Mouse (Mus musculus) midbrain, postnatal 0 days (tissue): ENCODE measurements around the gene Rsrp1. TPM values are rescaled to one million over a fixed set of nuclear protein-coding genes. Genes with fewer than 3 reads are reported as not detected.

Experiments
- ATAC-seq: fragments of 200-750 bp; cut with Nextera tagmentation; 2 replicates; pipeline ENCODE4 v1.8.0; 2017; ENCODE audit warnings: moderate number of reproducible peaks, mild to moderate bottlenecking, moderate TSS enrichment, moderate library complexity; ENCODE audit not compliant: low FRiP score
- DNase-seq: peaks from one replicate; pipeline ENCODE4 v3.0.0-alpha.2; 2015; ENCODE audit warnings: low spot score
- H3K27ac ChIP-seq: fragments of 300-500 bp; sonication (generic); 2 replicates; pipeline ENCODE4 v1.5.1; 2014; ENCODE audit warnings: low read depth, mild to moderate bottlenecking, low read length, mixed read lengths
- H3K27me3 ChIP-seq: fragments of 300-500 bp; sonication (generic); 2 replicates; pipeline ENCODE4 v1.6.1; 2014; ENCODE audit warnings: low read length, control low read depth, mixed read lengths; ENCODE audit not compliant: insufficient read depth
- H3K36me3 ChIP-seq: fragments of 300-500 bp; sonication (generic); 2 replicates; pipeline ENCODE4 v1.6.1; 2014; ENCODE audit warnings: low read length, control low read depth, mixed read lengths; ENCODE audit not compliant: insufficient read depth
- H3K4me1 ChIP-seq: fragments of 300-500 bp; sonication (generic); 2 replicates; pipeline ENCODE4 v1.6.1; 2014; ENCODE audit warnings: mild to moderate bottlenecking, control low read depth, antibody characterized with exemption, low read length, mixed read lengths; ENCODE audit not compliant: insufficient read depth
- H3K4me2 ChIP-seq: fragments of 300-500 bp; sonication (generic); 2 replicates; pipeline ENCODE4 v1.6.1; 2014; ENCODE audit warnings: low read depth, mild to moderate bottlenecking, low read length, mixed read lengths; ENCODE audit not compliant: poor library complexity, severe bottlenecking
- H3K4me3 ChIP-seq: fragments of 300-500 bp; sonication (generic); 2 replicates; pipeline ENCODE4 v1.5.1; 2014; ENCODE audit warnings: low read depth, mild to moderate bottlenecking, low read length, moderate library complexity
- H3K9ac ChIP-seq: fragments of 300-500 bp; sonication (generic); replicated peaks from 2 replicates; pipeline ENCODE4 v1.6.1; 2014; ENCODE audit warnings: mild to moderate bottlenecking, low read length, moderate library complexity, mixed read lengths; ENCODE audit not compliant: poor library complexity, severe bottlenecking
- H3K9me3 ChIP-seq: fragments of 300-500 bp; sonication (generic); 2 replicates; pipeline ENCODE4 v1.6.1; 2016; ENCODE audit warnings: low read length, control low read depth
- CTCF ChIP-seq: IDR thresholded peaks from 2 replicates; pipeline ENCODE4 v1.5.1; 2016; ENCODE audit warnings: antibody characterized with exemption, mild to moderate bottlenecking
- WGBS: fragments of 180-500 bp; shearing (Covaris S2); extraction: QIAGEN DNeasy Blood & Tissue Kit; methylation state at CpG from one replicate; pipeline ENCODE4 v1.1.7; 2014; 5-methylcytosine and 5-hydroxymethylcytosine counted together
- polyA plus RNA-seq: library from polyadenylated mRNA; unstranded; fragments of >200 nt; fragmentation: Nextera tagmentation; extraction: Ambion mirVana; gene quantifications from 2 replicates; pipeline ENCODE4 v1.2.1, GENCODE M21; 2015
- total RNA-seq: library from RNA; depleted of rRNA; stranded (reverse); fragments of >200 nt; gene quantifications from 2 replicates; pipeline ENCODE4 v1.2.3, GENCODE M21; 2014

Rsrp1 gene
- total and polyA plus RNA-seq, 2 experiments from 2014 or later = 109 to 319 TPM

DNA sequence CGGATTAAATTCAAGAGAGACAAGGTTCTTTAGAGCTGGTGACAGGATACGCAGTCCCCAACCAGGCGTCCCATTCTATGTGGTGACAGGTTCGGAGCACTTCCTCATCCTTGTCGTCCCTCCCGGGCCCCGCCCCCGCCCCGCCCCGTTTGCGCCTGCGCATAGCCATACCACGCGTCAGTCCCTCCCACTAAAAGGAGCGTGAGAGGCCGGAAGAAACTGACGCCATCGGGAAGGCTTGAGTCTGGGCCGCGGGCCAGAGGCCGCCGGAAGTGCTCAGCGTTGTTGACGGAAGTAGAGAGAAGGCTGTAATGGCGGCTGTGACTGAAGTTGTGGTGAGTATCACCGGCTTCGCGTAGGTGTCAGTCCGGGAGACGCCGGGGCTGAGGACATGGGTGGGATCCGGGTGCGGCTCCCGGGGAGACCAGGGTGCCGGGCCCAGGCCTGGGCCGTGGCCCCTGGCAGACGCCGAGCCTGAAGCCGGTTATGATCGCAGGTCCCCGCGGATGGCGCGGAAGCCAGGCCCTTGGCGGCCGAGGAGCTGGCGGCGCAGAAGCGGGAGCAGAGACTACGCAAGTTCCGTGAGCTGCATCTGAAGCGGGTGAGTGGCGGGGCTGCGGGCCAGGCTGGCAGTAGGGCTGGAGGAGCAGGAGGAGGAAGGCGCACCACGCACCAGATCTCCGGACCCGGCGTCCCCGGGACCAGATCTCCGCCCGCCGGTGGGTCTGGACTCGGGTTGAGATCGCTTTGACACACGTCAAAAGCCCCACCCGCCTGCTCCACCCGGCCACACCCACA, 7.5 kb downstream of the Rsrp1 start, which contains the start of gene Syf2:
Gene Syf2, plus strand, starts transcription at position 215 of the 798 bp plus-strand sequence.
- ATAC-seq (peak; percentile 94), DNase-seq (peak; percentile 98)
- peak within 1 kb of the TSS; percentile 74 for H3K4me3 ChIP-seq
- peak within 1 kb of the TSS; percentile 74 for H3K27ac ChIP-seq
- no peaks in the 10 kb centered on the region for H3K27me3 ChIP-seq
- under 1% methylated on average over 67 of the region's 68 CpGs for WGBS
- H3K36me3 ChIP-seq = peaks cover 49% of the 10 kb centered on the region
- H3K9me3 ChIP-seq = no peaks in the 10 kb centered on the region
- peak within 1 kb of the TSS; percentile 69 for H3K9ac ChIP-seq
- H3K4me2 ChIP-seq = peak within 1 kb of the TSS; percentile 81
- no peak for TF ChIP-seq CTCF
- no peaks in the 10 kb centered on the region for H3K4me1 ChIP-seq

DNA sequence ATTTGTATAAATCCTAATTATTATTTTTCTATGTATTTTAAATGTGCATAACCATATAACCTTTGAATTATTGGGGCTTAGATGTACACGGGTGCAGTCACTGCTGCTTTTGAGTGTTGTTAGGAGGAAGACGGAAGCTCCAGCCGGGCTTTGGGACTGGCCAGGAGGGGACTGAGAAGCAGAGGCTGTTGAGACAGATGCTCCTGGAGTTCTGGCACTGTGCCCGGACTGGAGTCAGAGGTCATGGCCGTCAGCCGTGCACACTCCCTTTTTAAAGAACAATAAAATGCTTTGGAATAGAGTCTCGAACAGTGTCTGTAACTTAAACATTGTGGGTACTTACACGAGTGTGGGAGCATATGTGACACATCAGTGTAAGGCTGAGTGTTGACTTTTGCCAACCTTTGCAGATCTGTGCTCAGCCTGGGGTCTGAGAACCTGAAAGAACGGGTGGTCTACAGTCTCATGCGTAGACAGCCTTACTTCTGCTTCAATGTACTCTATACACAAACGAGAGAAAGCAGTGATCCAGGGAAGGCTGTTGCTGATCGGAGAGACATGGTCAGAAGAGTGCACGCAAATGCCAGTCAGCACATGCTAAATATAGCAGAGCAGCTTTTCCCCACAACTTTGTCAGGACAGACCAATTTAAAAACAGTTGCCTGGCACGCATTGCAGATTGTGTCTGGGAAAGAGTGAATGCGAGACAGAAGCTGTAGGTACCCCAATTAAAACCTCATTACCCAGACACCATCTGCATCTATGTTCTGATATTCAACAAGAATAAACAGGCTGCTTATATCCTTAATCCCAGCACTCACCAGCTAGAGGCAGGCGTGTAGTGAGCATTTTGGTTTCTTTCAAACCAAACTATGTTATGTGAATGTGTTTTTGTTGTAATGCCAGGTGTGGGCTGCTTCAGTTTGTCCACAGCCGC, 14.1 kb downstream of the Rsrp1 start:
- DNase-seq = no peak
- peaks cover 37% of the 10 kb centered on the region for H3K36me3 ChIP-seq

DNA sequence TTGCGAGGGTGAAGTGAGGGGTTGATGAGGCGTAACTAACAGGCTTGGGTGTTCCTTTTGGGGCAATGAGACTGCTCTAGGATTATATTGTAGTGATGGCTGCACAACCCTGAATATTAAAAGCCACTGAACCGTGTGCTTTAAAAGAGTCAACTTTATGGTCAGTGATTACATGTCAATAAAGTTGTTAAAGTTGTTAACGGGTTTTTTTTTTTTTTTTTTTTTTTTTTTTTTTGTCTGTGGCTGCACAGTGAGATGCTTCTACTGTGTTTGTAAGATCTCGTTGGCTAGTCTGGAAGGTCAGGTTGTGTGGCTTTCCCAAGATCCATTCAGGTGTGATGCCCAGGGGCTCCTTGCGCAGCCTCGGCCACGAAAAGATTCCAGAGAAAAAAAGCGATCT, 16.5 kb downstream of the Rsrp1 start:
- DNase-seq (no peak), ATAC-seq (no peak)
- no peak for TF ChIP-seq CTCF
- H3K4me1 ChIP-seq = no peaks in the 10 kb centered on the region
- no peak overlapping the region for H3K4me2 ChIP-seq
- no peak overlapping the region for H3K4me3 ChIP-seq
- H3K9me3 ChIP-seq = no peaks in the 10 kb centered on the region
- peaks cover 18% of the 10 kb centered on the region for H3K36me3 ChIP-seq
- H3K27me3 ChIP-seq = peaks cover 5% of the 10 kb centered on the region; the same call in 1 of the 2 replicates
- no peak overlapping the region for H3K27ac ChIP-seq
- no peak overlapping the region for H3K9ac ChIP-seq
- 43% methylated on average over 9 of the region's 9 CpGs for WGBS

More for the DNA sequence above, 14.1 kb downstream of the Rsrp1 start:
- Histone ChIP-seq H3K9ac (no peak overlapping the region), H3K4me2 (no peak overlapping the region), H3K4me1 (no peaks in the 10 kb centered on the region), H3K27ac (no peak overlapping the region), H3K9me3 (no peaks in the 10 kb centered on the region), H3K4me3 (no peak overlapping the region), H3K27me3 (0 out of 2 replicates have a peak, but pooled peaks cover 2% of the 10 kb centered on the region)
- WGBS = 63% methylated on average over 17 of the region's 17 CpGs
- TF ChIP-seq CTCF = no peak
- ATAC-seq = no peak

DNA sequence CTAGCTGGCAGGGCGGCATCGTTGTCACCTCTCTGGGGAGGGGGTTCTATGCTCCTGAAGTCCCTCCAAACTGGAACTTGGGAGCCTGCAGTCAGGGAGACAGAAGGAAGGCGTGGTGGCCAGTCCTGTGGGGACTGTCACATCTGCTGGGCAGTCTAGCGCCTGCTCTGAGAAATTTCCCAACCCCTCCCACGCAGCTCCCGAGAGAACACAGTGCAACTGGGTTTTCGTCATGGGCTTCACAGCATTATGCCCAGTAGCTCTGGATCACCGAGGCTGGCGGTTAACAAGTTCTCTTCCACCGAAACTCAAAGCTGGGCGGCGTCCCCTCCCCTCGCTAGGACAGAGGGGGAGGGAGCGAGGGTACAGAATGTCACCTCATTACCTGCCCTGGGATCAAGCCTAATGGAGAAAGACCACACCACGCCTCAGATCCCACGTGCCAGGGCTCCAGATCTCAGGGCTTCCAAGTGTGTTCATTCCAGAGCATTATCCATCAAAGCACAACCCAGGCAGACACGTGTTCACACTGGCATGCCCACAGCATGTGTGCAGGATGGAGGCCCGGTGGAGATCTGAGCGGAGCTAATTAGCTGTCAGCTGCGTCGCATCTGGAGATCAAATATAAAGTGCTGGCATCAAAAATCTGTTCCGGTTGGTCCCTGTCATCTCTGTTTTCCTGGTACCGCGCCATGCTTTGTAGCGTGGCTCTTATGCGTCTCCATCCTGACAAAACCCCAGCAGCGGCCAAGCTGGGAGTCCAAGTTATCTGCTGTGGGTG, 20.6 kb downstream of the Rsrp1 start:
- peaks cover 5% of the 10 kb centered on the region; the same call in 1 of the 2 replicates for H3K27me3 ChIP-seq
- H3K4me2 ChIP-seq = no peak overlapping the region
- ATAC-seq (no peak), DNase-seq (peak; percentile 56)
- 39% methylated on average over 27 of the region's 27 CpGs for WGBS
- no peak for TF ChIP-seq CTCF
- no peak overlapping the region for H3K9ac ChIP-seq
- H3K4me3 ChIP-seq = no peak overlapping the region
- H3K27ac ChIP-seq = no peak overlapping the region
- H3K9me3 ChIP-seq = no peaks in the 10 kb centered on the region
- H3K36me3 ChIP-seq = no peaks in the 10 kb centered on the region
- no peaks in the 10 kb centered on the region for H3K4me1 ChIP-seq

DNA sequence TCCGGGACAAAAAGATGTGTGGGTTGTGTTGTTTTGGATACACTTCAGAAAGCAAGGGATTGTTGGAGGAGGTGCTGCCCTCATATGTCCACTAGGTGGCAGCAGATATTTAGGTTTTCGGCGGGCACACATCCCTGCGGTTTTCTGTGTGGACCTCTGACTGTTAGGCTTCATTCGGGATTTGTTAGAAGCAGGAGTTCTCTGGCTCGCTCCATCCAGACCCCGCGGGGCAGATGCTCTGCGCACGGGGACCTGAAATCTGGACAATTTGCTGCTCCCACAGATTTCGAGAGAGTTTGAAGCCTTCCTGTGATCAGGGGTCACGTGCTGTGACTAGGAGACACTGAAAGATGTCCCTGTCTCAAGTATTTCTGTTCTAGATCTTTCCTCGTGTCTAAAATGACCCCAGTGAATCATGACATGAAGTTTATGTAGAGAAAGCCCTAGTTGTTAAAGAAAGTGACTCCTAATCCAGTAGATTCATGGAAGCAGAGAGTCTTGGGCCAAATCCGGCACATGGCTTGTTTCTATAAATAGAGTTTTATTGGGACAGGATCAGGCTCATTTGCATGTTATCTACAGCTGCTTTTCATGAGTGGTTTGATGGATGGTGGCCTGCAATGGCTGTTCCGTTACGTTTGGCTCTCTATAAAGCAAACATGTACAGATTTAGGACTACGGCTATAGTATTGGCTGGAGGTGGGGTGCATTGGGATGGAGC, 22.8 kb downstream of the Rsrp1 start:
- peaks cover 5% of the 10 kb centered on the region; the same call in 1 of the 2 replicates for H3K27me3 ChIP-seq
- DNase-seq (peak; percentile 86), ATAC-seq (no peak)
- no peaks in the 10 kb centered on the region for H3K9me3 ChIP-seq
- H3K4me2 ChIP-seq = peak overlapping the region; percentile 44
- no peak overlapping the region for H3K27ac ChIP-seq
- no peak overlapping the region for H3K4me3 ChIP-seq
- H3K4me1 ChIP-seq = no peaks in the 10 kb centered on the region
- no peak overlapping the region for H3K9ac ChIP-seq
- no peaks in the 10 kb centered on the region for H3K36me3 ChIP-seq
- peak; percentile 98 for TF ChIP-seq CTCF
- 16% methylated on average over 17 of the region's 17 CpGs for WGBS
